Mouse (Mus musculus) MEL (cell line): ENCODE measurements around the gene Fyb. TPM values are rescaled to one million over a fixed set of nuclear protein-coding genes. Genes with fewer than 3 reads are reported as not detected.

ENCODE experiments used
- DNase-seq: peaks from one replicate; pipeline ENCODE4 v3.0.0; 2011; ENCODE audit warnings: low read depth, low spot score
- H3K27ac ChIP-seq: 2 replicates; pipeline ENCODE4 v1.5.1; 2012; ENCODE audit warnings: low read depth, mild to moderate bottlenecking, control low read depth, low read length, moderate library complexity; ENCODE audit not compliant: control insufficient read depth
- H3K27me3 ChIP-seq, 2 experiments: fragments of 150-350 bp in 1 of 2; sonication (generic) in 1 of 2; 2 replicates each; pipeline ENCODE4 v1.6.1; 2012; ENCODE audit warnings: low read length in 2 of 2, mild to moderate bottlenecking in 2 of 2, improper control_type of control experiment in 1 of 2, moderate library complexity in 1 of 2; ENCODE audit not compliant: insufficient read depth in 2 of 2, control insufficient read depth in 1 of 2
- H3K36me3 ChIP-seq, 2 experiments: 2 replicates each; pipeline ENCODE4 v1.6.1; 2012 to 2014; ENCODE audit warnings: low read length in 2 of 2, improper control_type of control experiment in 1 of 2, inconsistent platforms in 1 of 2, mild to moderate bottlenecking in 1 of 2; ENCODE audit not compliant: insufficient read depth in 2 of 2, control insufficient read depth in 1 of 2
- H3K4me1 ChIP-seq, 2 experiments: fragments of 150-350 bp in 1 of 2; sonication (generic) in 1 of 2; 2 replicates each; pipeline ENCODE4 v1.6.1; 2012; ENCODE audit warnings: low read length in 2 of 2, improper control_type of control experiment in 1 of 2, mild to moderate bottlenecking in 1 of 2; ENCODE audit not compliant: insufficient read depth in 2 of 2, control insufficient read depth in 1 of 2
- H3K4me3 ChIP-seq, 2 experiments: fragments of 150-350 bp in 1 of 2; sonication (generic) in 1 of 2; 2 replicates each; pipeline ENCODE4 v1.5.1; 2012; ENCODE audit warnings: low read depth in 2 of 2, low read length in 2 of 2, mild to moderate bottlenecking in 2 of 2, moderate library complexity in 2 of 2, control low read depth in 1 of 2, improper control_type of control experiment in 1 of 2; ENCODE audit not compliant: control insufficient read depth in 1 of 2, insufficient read depth in 1 of 2
- H3K79me2 ChIP-seq: 2 replicates; pipeline ENCODE4 v1.6.1; 2012; ENCODE audit warnings: mild to moderate bottlenecking, low read length, moderate library complexity; ENCODE audit not compliant: control insufficient read depth, poor library complexity, insufficient read depth
- H3K9ac ChIP-seq: 2 replicates; pipeline ENCODE4 v1.6.1; 2012; ENCODE audit warnings: low read depth, mild to moderate bottlenecking, control low read depth, low read length, moderate library complexity; ENCODE audit not compliant: control insufficient read depth, poor library complexity, severe bottlenecking
- H3K9me3 ChIP-seq: fragments of 150-350 bp; sonication (generic); replicated peaks from 2 replicates; pipeline ENCODE4 v1.6.1; 2012; ENCODE audit warnings: mild to moderate bottlenecking, low read length, improper control_type of control experiment, moderate library complexity; ENCODE audit not compliant: insufficient read depth
- BHLHE40 ChIP-seq: IDR thresholded peaks from 2 replicates; pipeline ENCODE4 v1.6.1; 2012; ENCODE audit warnings: low read depth, mild to moderate bottlenecking, inconsistent platforms, low read length, improper control_type of control experiment, borderline replicate concordance
- CTCF ChIP-seq, 3 experiments: IDR thresholded peaks in 2 of 3; conservative IDR thresholded peaks in 1 of 3; 2 replicates each; pipeline ENCODE4 v1.5.1; 2011 to 2012; ENCODE audit warnings: low read length in 3 of 3, low read depth in 2 of 3, mild to moderate bottlenecking in 2 of 3, improper control_type of control experiment in 1 of 3, inconsistent platforms in 1 of 3, mixed read lengths in 1 of 3, moderate library complexity in 1 of 3; ENCODE audit not compliant: control insufficient read depth in 1 of 3, insufficient read depth in 1 of 3, poor library complexity in 1 of 3, severe bottlenecking in 1 of 3
- ELF1 ChIP-seq: IDR thresholded peaks from 2 replicates; pipeline ENCODE4 v1.6.1; 2014; ENCODE audit warnings: low read depth, mild to moderate bottlenecking, inconsistent platforms, low read length, improper control_type of control experiment, moderate library complexity
- ETS1 ChIP-seq: IDR thresholded peaks from 2 replicates; pipeline ENCODE4 v1.6.1; 2012; ENCODE audit warnings: low read depth, mild to moderate bottlenecking, inconsistent platforms, low read length, improper control_type of control experiment, moderate library complexity
- GABPA ChIP-seq: IDR thresholded peaks from 2 replicates; pipeline ENCODE4 v1.6.1; 2012; ENCODE audit warnings: low read depth, mild to moderate bottlenecking, inconsistent platforms, low read length, improper control_type of control experiment, moderate library complexity
- GATA1 ChIP-seq: IDR thresholded peaks from 2 replicates; pipeline ENCODE4 v1.6.1; 2011; ENCODE audit warnings: low read depth, low read length, improper control_type of control experiment
- HCFC1 ChIP-seq: IDR thresholded peaks from 2 replicates; pipeline ENCODE4 v1.6.1; 2012; ENCODE audit warnings: low read depth, mild to moderate bottlenecking, inconsistent platforms, low read length, improper control_type of control experiment, moderate library complexity
- MAZ ChIP-seq: IDR thresholded peaks from 2 replicates; pipeline ENCODE4 v1.6.1; 2012; ENCODE audit warnings: low read depth, mild to moderate bottlenecking, inconsistent platforms, low read length, improper control_type of control experiment
- MXI1 ChIP-seq: IDR thresholded peaks from 2 replicates; pipeline ENCODE4 v1.6.1; 2011; ENCODE audit warnings: mild to moderate bottlenecking, low read depth, low read length, improper control_type of control experiment
- MYB ChIP-seq: IDR thresholded peaks from 2 replicates; pipeline ENCODE4 v1.6.1; 2011; ENCODE audit warnings: mild to moderate bottlenecking, low read depth, low read length, improper control_type of control experiment
- NRF1 ChIP-seq: IDR thresholded peaks from 2 replicates; pipeline ENCODE4 v1.6.1; 2014; ENCODE audit warnings: low read depth, mild to moderate bottlenecking, inconsistent platforms, low read length, improper control_type of control experiment, moderate library complexity; ENCODE audit not compliant: poor library complexity, insufficient read depth, severe bottlenecking
- RCOR1 ChIP-seq: IDR thresholded peaks from 2 replicates; pipeline ENCODE4 v1.6.1; 2012; ENCODE audit warnings: low read depth, mild to moderate bottlenecking, inconsistent platforms, low read length, improper control_type of control experiment
- SIN3A ChIP-seq: IDR thresholded peaks from 2 replicates; pipeline ENCODE4 v1.6.1; 2012; ENCODE audit warnings: low read length, improper control_type of control experiment, inconsistent platforms
- TBP ChIP-seq: IDR thresholded peaks from 2 replicates; pipeline ENCODE4 v1.8.0; 2011; ENCODE audit warnings: low read depth, low read length, improper control_type of control experiment
- UBTF ChIP-seq: IDR thresholded peaks from 2 replicates; pipeline ENCODE4 v1.6.1; 2012; ENCODE audit warnings: low read depth, mild to moderate bottlenecking, inconsistent platforms, low read length, improper control_type of control experiment, moderate library complexity, borderline replicate concordance; ENCODE audit not compliant: insufficient read depth
- USF2 ChIP-seq, 2 experiments: IDR thresholded peaks; 2 replicates each; pipeline ENCODE4 v1.6.1; 2011 to 2012; ENCODE audit warnings: improper control_type of control experiment in 2 of 2, low read length in 2 of 2, borderline replicate concordance in 1 of 2, inconsistent platforms in 1 of 2, low read depth in 1 of 2, mild to moderate bottlenecking in 1 of 2; ENCODE audit not compliant: insufficient read depth in 1 of 2
- ZMIZ1 ChIP-seq: IDR thresholded peaks from 2 replicates; pipeline ENCODE4 v1.6.1; 2012; ENCODE audit warnings: low read depth, mild to moderate bottlenecking, inconsistent platforms, low read length, improper control_type of control experiment, moderate library complexity
- ZNF384 ChIP-seq: IDR thresholded peaks from 2 replicates; pipeline ENCODE4 v1.6.1; 2012; ENCODE audit warnings: low read depth, mild to moderate bottlenecking, inconsistent platforms, low read length, improper control_type of control experiment
- polyA plus RNA-seq, 2 experiments: library from polyadenylated mRNA; stranded (reverse) in 1 of 2; unstranded in 1 of 2; fragments of >175 nt in 1 of 2; fragments of >200 nt in 1 of 2; gene quantifications; 2 replicates each; pipeline versions ENCODE4 v1.2.1 to v1.2.4; 2012; ENCODE audit warnings: low replicate concordance in 2 of 2, low read depth in 1 of 2; ENCODE audit not compliant: insufficient read length in 2 of 2, insufficient read depth in 1 of 2, missing spikeins in 1 of 2
- total RNA-seq: library from RNA; depleted of rRNA; stranded (reverse); fragments of 300-350 nt; gene quantifications from 2 replicates; pipeline ENCODE4 v1.2.3, GENCODE M21; 2012

Fyb gene
- total and polyA plus RNA-seq, 3 experiments = 175 to 208 TPM; not detected in 1

- TF ChIP-seq RCOR1 = no peak; the same call in 1 of the 2 replicates
- TF ChIP-seq ELF1 = no peak
- peak; percentile 45 for TF ChIP-seq MXI1
- no peak for TF ChIP-seq CTCF (IDR thresholded peaks at IDR 0.05 in 2 of 3, conservative IDR thresholded peaks at IDR 0.05 in 1 of 3; ENCODE audit: control insufficient read depth in 1 of 3, insufficient read depth in 1 of 3, low read depth in 2 of 3, low read length in 3 of 3, poor library complexity in 1 of 3, severe bottlenecking in 1 of 3)
- TF ChIP-seq SIN3A = peak; percentile 82
- TF ChIP-seq TBP = 0 out of 2 replicates have a peak, but pooled peaks have one; percentile 11
- no peak for TF ChIP-seq HCFC1
- no peak for TF ChIP-seq UBTF
- no peak for TF ChIP-seq USF2 (IDR thresholded peaks at IDR 0.05; ENCODE audit: borderline replicate concordance in 1 of 2, insufficient read depth in 1 of 2, low read depth in 1 of 2, low read length in 2 of 2)
- TF ChIP-seq MAZ = no peak
- TF ChIP-seq MYB = no peak
- TF ChIP-seq NRF1 = no peak
- TF ChIP-seq GABPA = no peak
- peak; percentile 41; the same call in 1 of the 2 replicates for TF ChIP-seq ZMIZ1
- peak; percentile 65 for TF ChIP-seq ZNF384
- TF ChIP-seq BHLHE40 = no peak
These were observed 56.6 kb downstream of the Fyb start (continued) for GRCm38 (mm10) chr15:6579194-6579768.

GRCm38 (mm10) chr15:6579769-6580261 lies 57.2 kb downstream of the Fyb start:
- peak; percentile 85 for DNase-seq
- H3K27me3 ChIP-seq = no peaks in the 10 kb centered on the region
- peak overlapping the region; percentile 89 for H3K27ac ChIP-seq
- H3K9ac ChIP-seq = peak overlapping the region; percentile 75
- peaks cover 1% of the 10 kb centered on the region; the same call in 1 of the 2 replicates for H3K79me2 ChIP-seq
- peak overlapping the region; percentile 71 to 72 for H3K4me3 ChIP-seq
- peaks cover 0 to 22% of the 10 kb centered on the region in 2 experiments; a peak in 2 of 4 replicates for H3K36me3 ChIP-seq
- H3K4me1 ChIP-seq = peaks cover 6 to 22% of the 10 kb centered on the region in 2 experiments
- H3K9me3 ChIP-seq = no peaks in the 10 kb centered on the region
- TF ChIP-seq ETS1 = peak; percentile 2; the same call in 1 of the 2 replicates
- TF ChIP-seq GATA1 = 0 out of 2 replicates have a peak, but pooled peaks have one; percentile 1
- no peak for TF ChIP-seq GABPA
